Mouse (Mus musculus): Measurements from ENCODE around the gene Gprc5a. TPM values are rescaled to one million over a fixed set of nuclear protein-coding genes. Genes with fewer than 3 reads are reported as not detected.
A peak's percentile ranks its signal among the peaks of the same experiment; 100 is the strongest.

Gene Gprc5a
- polyA plus RNA-seq, 1 experiment from 2014 or later, result 1.6 TPM

- peaks cover 2% of the 10 kb centered on the region; the same call in 1 of the 2 replicates for H3K27me3 ChIP-seq
- ATAC-seq (ENCODE audit: low FRiP score), result no peak
- WGBS, result 84% methylated on average over 9 of the region's 9 CpGs
Observed at GRCm38 (mm10) chr6:135047276-135047675, 18.2 kb upstream of the Gprc5a start.

GRCm38 (mm10) chr6:135048509-135048908, 16.9 kb upstream of the Gprc5a start:
- Histone ChIP-seq H3K4me2 (replicated peaks) (no peak overlapping the region), H3K9ac (no peak overlapping the region), H3K4me3 (no peak overlapping the region), H3K9me3 (replicated peaks) (no peaks in the 10 kb centered on the region), H3K36me3 (no peaks in the 10 kb centered on the region), H3K27ac (no peak overlapping the region), H3K27me3 (peaks cover 2% of the 10 kb centered on the region; the same call in 1 of the 2 replicates), H3K4me1 (no peaks in the 10 kb centered on the region)
- no peak for ATAC-seq (ENCODE audit: low FRiP score)
- 88% methylated on average over 6 of the region's 6 CpGs for WGBS

More at GRCm38 (mm10) chr6:135047276-135047675, 18.2 kb upstream of the Gprc5a start:
- Histone ChIP-seq H3K9ac (no peak overlapping the region), H3K4me3 (no peak overlapping the region), H3K9me3 (replicated peaks) (no peaks in the 10 kb centered on the region), H3K36me3 (no peaks in the 10 kb centered on the region), H3K4me1 (no peaks in the 10 kb centered on the region), H3K27ac (no peak overlapping the region), H3K4me2 (replicated peaks) (no peak overlapping the region)

- Histone ChIP-seq H3K36me3 (no peaks in the 10 kb centered on the region), H3K4me1 (no peaks in the 10 kb centered on the region), H3K9me3 (replicated peaks) (no peaks in the 10 kb centered on the region), H3K27ac (no peak overlapping the region), H3K4me2 (replicated peaks) (no peak overlapping the region), H3K4me3 (no peak overlapping the region), H3K27me3 (peaks cover 2% of the 10 kb centered on the region; the same call in 1 of the 2 replicates), H3K9ac (no peak overlapping the region)
- WGBS, result 87% methylated on average over 16 of the region's 16 CpGs
- no peak for ATAC-seq (ENCODE audit: low FRiP score)
Observed at GRCm38 (mm10) chr6:135048956-135049355, 16.5 kb upstream of the Gprc5a start.

- Histone ChIP-seq H3K36me3 (no peaks in the 10 kb centered on the region), H3K9ac (no peak overlapping the region), H3K4me3 (no peak overlapping the region), H3K27me3 (no peaks in the 10 kb centered on the region), H3K27ac (no peak overlapping the region), H3K9me3 (replicated peaks) (no peaks in the 10 kb centered on the region), H3K4me1 (no peaks in the 10 kb centered on the region), H3K4me2 (replicated peaks) (no peak overlapping the region)
- no peak for ATAC-seq (ENCODE audit: low FRiP score)
- 70% methylated on average over 3 of the region's 3 CpGs for WGBS
Observed at GRCm38 (mm10) chr6:135053789-135054188, 11.7 kb upstream of the Gprc5a start.

- WGBS, result 75% methylated on average over 4 of the region's 4 CpGs
- Histone ChIP-seq H3K9me3 (replicated peaks) (no peaks in the 10 kb centered on the region), H3K4me2 (replicated peaks) (no peak overlapping the region), H3K4me3 (no peak overlapping the region), H3K36me3 (no peaks in the 10 kb centered on the region), H3K4me1 (no peaks in the 10 kb centered on the region), H3K9ac (no peak overlapping the region), H3K27ac (no peak overlapping the region), H3K27me3 (no peaks in the 10 kb centered on the region)
- ATAC-seq (ENCODE audit: low FRiP score), result no peak
Observed at GRCm38 (mm10) chr6:135055882-135056281, 9.6 kb upstream of the Gprc5a start.

GRCm38 (mm10) chr6:135060728-135061127, 4.7 kb upstream of the Gprc5a start:
- ATAC-seq (ENCODE audit: low FRiP score), result no peak
- H3K27me3 ChIP-seq, result peaks cover 13% of the 10 kb centered on the region
- 95% methylated on average over 4 of the region's 4 CpGs for WGBS
- peaks cover 8% of the 10 kb centered on the region for H3K4me1 ChIP-seq
- no peak overlapping the region for H3K4me2 ChIP-seq (replicated peaks)
- no peak overlapping the region for H3K27ac ChIP-seq
- H3K4me3 ChIP-seq, result no peak overlapping the region
- no peaks in the 10 kb centered on the region for H3K9me3 ChIP-seq (replicated peaks)
- no peak overlapping the region for H3K9ac ChIP-seq
- H3K36me3 ChIP-seq, result no peaks in the 10 kb centered on the region

GRCm38 (mm10) chr6:135064621-135065020, 830 bp upstream of the Gprc5a start:
- H3K4me1 ChIP-seq, result peaks cover 21% of the 10 kb centered on the region
- H3K27ac ChIP-seq, result no peak overlapping the region
- no peak for ATAC-seq (ENCODE audit: low FRiP score)
- 68% methylated on average over 12 of the region's 12 CpGs for WGBS
- peaks cover 31% of the 10 kb centered on the region for H3K27me3 ChIP-seq
- H3K36me3 ChIP-seq, result no peaks in the 10 kb centered on the region
- no peak overlapping the region for H3K4me3 ChIP-seq
- no peaks in the 10 kb centered on the region for H3K9me3 ChIP-seq (replicated peaks)
- H3K4me2 ChIP-seq (replicated peaks), result no peak overlapping the region
- H3K9ac ChIP-seq, result no peak overlapping the region

GRCm38 (mm10) chr6:135066795-135067445, 1.5 kb downstream of the Gprc5a start:
- peaks cover 21% of the 10 kb centered on the region for H3K4me1 ChIP-seq
- no peaks in the 10 kb centered on the region for H3K36me3 ChIP-seq
- H3K4me2 ChIP-seq (replicated peaks), result no peak overlapping the region
- no peak overlapping the region for H3K9ac ChIP-seq
- H3K9me3 ChIP-seq (replicated peaks), result no peaks in the 10 kb centered on the region
- H3K27ac ChIP-seq, result no peak overlapping the region
- peaks cover 31% of the 10 kb centered on the region for H3K27me3 ChIP-seq
- no peak overlapping the region for H3K4me3 ChIP-seq
- ATAC-seq (ENCODE audit: low FRiP score), result no peak
- 25% methylated on average over 6 of the region's 6 CpGs for WGBS

- no peak overlapping the region for H3K27ac ChIP-seq
- no peak overlapping the region for H3K9ac ChIP-seq
- no peaks in the 10 kb centered on the region for H3K36me3 ChIP-seq
- no peak for ATAC-seq (ENCODE audit: low FRiP score)
- H3K4me2 ChIP-seq (replicated peaks), result no peak overlapping the region
- H3K27me3 ChIP-seq, result peaks cover 31% of the 10 kb centered on the region
- H3K4me1 ChIP-seq, result peaks cover 21% of the 10 kb centered on the region
- H3K9me3 ChIP-seq (replicated peaks), result no peaks in the 10 kb centered on the region
- no peak overlapping the region for H3K4me3 ChIP-seq
- WGBS, result 85% methylated on average over 5 of the region's 5 CpGs
Observed at GRCm38 (mm10) chr6:135068221-135068620, 2.8 kb downstream of the Gprc5a start.

- Histone ChIP-seq H3K4me3 (no peak overlapping the region), H3K9ac (no peak overlapping the region), H3K27me3 (peaks cover 27% of the 10 kb centered on the region), H3K9me3 (replicated peaks) (no peaks in the 10 kb centered on the region), H3K36me3 (no peaks in the 10 kb centered on the region), H3K4me2 (replicated peaks) (no peak overlapping the region), H3K27ac (no peak overlapping the region), H3K4me1 (peaks cover 21% of the 10 kb centered on the region)
- no peak for ATAC-seq (ENCODE audit: low FRiP score)
- 64% methylated on average over 6 of the region's 6 CpGs for whole genome bisulfite sequencing
Observed at GRCm38 (mm10) chr6:135069856-135070255, 4.4 kb downstream of the Gprc5a start.

GRCm38 (mm10) chr6:135070347-135070746, 4.9 kb downstream of the Gprc5a start:
- H3K27ac ChIP-seq, result no peak overlapping the region
- H3K4me1 ChIP-seq, result peaks cover 17% of the 10 kb centered on the region
- H3K4me2 ChIP-seq (replicated peaks), result no peak overlapping the region
- peaks cover 22% of the 10 kb centered on the region for H3K27me3 ChIP-seq
- H3K4me3 ChIP-seq, result no peak overlapping the region
- H3K9me3 ChIP-seq (replicated peaks), result no peaks in the 10 kb centered on the region
- ATAC-seq (ENCODE audit: low FRiP score), result no peak
- WGBS, result 82% methylated on average over 2 of the region's 2 CpGs
- H3K9ac ChIP-seq, result no peak overlapping the region
- H3K36me3 ChIP-seq, result no peaks in the 10 kb centered on the region

- Histone ChIP-seq H3K4me1 (no peaks in the 10 kb centered on the region), H3K27me3 (no peaks in the 10 kb centered on the region), H3K4me2 (replicated peaks) (no peak overlapping the region), H3K9ac (no peak overlapping the region), H3K9me3 (replicated peaks) (no peaks in the 10 kb centered on the region), H3K36me3 (no peaks in the 10 kb centered on the region), H3K27ac (no peak overlapping the region), H3K4me3 (no peak overlapping the region)
- no peak for ATAC-seq (ENCODE audit: low FRiP score)
- 85% methylated on average over 6 of the region's 6 CpGs for WGBS
Observed at GRCm38 (mm10) chr6:135074405-135074947, 9.0 kb downstream of the Gprc5a start.

GRCm38 (mm10) chr6:135076202-135076601, 10.8 kb downstream of the Gprc5a start:
- no peaks in the 10 kb centered on the region for H3K27me3 ChIP-seq
- no peaks in the 10 kb centered on the region for H3K36me3 ChIP-seq
- no peak overlapping the region for H3K27ac ChIP-seq
- H3K4me2 ChIP-seq (replicated peaks), result no peak overlapping the region
- H3K4me1 ChIP-seq, result no peaks in the 10 kb centered on the region
- 39% methylated on average over 3 of the region's 3 CpGs for WGBS
- no peak overlapping the region for H3K9ac ChIP-seq
- H3K9me3 ChIP-seq (replicated peaks), result no peaks in the 10 kb centered on the region
- H3K4me3 ChIP-seq, result no peak overlapping the region
- 0 out of 2 replicates have a peak, but pooled peaks have one; percentile 40 for ATAC-seq (ENCODE audit: low FRiP score)

Data from hindbrain, embryonic 12.5 days (tissue).